Mouse (Mus musculus) heart, postnatal 14 days (tissue): ENCODE results near the gene Tnip1. TPM values are rescaled to one million over a fixed set of nuclear protein-coding genes. Genes with fewer than 3 reads are reported as not detected.

Source experiments
- DNase-seq, 2 experiments: peaks; one replicate each; pipeline ENCODE4 v3.0.0; 2021 to 2022
- intact Hi-C: fragments of 180-260 bp; cut with DNase I; formaldehyde crosslinking; loops from one replicate; pipeline ENCODE4 v1.15.1; 2025
- total RNA-seq, 2 experiments: library from RNA; stranded (reverse); gene quantifications; 2 replicates each; pipeline ENCODE4 v1.2.3; 2021

The Tnip1 gene
- total RNA-seq, 2 experiments from 2014 or later = 27.7 to 30.4 TPM

DNA sequence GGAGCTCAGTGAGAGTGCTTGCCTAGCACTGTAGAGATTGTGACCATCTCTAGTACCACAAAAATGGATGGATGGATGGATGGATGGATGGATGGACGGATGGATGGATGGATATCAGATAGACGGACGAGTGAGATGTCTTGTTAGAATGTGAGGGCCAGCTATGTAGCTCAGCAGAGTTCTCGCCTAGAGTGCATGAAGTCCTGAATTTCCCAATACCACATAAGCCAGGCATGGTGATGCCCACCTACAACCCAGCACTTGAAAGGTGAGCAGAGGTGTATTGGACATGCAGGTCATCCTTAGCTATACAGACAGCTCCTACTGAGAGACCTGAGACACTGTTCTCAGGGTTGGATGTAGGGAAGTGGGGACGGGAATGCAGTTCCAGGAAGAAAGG lies 71.4 kb downstream of the Tnip1 start:
- intact Hi-C loops = no loop called here
- no peak for DNase-seq

DNA sequence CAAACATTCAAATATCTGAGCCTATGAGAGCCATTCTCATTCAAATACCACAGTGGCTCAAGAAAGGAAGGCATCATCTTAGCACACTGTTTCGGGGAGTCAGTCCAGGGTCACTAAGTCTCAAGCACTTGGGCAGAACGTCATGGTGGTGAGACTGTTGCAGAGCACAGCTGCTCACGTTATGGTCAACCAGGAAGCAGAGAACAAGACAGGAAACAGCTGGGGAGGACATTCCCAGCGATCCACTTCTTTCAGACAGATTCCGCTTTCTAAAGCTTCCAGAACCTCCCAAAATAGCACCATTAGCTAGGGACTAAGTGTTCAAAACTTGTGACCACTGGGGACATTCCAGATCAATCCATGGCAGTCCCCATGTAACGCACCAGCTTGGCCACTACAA lies 74.8 kb downstream of the Tnip1 start:
- intact Hi-C loops = no loop called here
- DNase-seq = no peak

DNA sequence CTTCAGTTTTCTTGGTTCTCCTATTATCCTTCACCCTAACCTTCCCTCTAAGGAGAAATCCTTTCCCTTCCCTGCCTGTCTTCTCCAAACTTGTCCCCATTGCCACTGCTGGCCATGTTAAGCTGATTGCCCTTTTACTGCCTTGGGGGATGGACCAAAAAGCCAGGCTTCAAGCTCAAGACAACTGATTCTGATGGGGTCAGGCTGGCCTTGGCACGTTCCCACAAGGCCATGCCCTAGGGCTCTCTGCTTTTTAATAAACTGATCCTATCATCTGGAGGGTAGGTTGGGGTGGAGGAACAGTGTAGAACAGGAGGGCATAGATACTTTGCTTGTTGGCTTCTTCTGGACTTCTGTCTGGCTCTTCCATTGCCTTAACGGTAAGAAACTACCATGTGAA lies 77.3 kb downstream of the Tnip1 start:
- intact Hi-C loops = no loop called here
- no peak for DNase-seq

DNA sequence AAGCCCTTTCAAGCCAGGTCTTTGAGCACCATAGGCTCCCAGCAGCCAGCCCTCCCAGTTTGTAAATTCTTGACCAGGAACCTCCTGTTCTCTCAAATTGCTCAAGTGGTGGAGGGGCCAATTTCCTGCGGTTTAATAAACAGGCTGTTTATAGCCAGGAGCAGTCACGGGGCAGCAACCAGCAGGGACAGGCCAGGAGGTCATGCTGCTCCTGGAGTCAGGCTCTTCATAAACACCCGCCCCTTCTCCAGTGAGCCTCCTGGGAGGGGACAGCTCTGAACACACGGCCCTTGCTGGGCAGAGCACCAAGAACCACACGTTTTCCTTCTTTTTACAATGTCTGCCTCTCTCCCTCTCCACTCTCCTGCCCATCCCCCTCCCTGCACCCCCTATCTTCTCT lies 77.8 kb downstream of the Tnip1 start:
- peak; percentile 60 to 70 for DNase-seq
- intact Hi-C loops = no loop called here

DNA sequence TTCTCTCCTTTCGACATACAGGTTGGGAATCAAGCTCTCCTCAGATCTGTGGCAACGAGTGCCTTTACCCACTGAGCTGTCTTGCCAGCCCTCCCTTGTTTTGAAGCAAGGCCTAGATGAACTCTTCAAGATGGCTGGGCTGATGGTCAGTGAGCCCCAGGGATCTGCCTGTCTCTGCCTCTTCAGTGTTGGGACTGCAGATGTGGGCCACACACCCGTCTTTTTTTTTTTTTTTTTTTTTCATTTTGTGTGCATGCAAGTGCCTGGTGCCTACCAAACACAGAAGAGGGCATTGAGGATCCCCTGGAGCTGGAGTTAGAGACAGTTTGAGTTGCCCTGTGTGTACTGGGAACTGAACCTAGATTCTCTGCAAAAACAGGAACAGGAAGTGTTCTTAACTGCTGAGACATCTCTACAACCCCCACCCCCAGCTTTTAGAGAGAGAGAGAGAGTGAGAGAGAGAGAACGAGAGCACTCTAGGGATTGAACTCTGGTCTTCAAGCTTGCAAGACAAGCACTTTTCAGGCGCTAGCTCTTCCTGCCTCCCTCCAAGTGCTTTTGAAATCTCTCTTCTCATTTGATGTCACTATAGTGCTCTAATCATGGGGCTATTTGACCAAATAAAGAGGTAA lies 78.4 kb downstream of the Tnip1 start:
- intact Hi-C loops = no loop called here
- DNase-seq = no peak

DNA sequence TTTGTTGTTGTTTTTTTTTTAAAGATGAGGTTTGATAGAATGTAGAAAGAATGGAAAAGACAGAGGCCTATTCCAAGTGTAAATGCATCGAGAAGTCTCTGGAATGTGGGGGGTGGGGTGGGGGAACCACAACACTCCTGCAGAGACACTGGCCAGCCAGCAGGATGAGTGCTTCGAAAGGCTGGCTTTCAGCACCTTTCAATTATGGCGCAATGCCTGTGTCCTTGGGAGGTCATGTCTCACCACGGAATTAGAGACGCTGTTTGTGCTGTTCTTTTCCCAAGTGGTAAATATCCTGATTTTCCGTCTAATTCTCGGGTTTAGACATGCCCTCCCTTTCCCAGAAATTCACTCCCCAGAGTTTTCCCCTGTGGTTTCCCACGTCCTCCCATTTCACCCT lies 80.0 kb downstream of the Tnip1 start:
- intact Hi-C loops = no loop called here
- peak; percentile 68 to 75 for DNase-seq

DNA sequence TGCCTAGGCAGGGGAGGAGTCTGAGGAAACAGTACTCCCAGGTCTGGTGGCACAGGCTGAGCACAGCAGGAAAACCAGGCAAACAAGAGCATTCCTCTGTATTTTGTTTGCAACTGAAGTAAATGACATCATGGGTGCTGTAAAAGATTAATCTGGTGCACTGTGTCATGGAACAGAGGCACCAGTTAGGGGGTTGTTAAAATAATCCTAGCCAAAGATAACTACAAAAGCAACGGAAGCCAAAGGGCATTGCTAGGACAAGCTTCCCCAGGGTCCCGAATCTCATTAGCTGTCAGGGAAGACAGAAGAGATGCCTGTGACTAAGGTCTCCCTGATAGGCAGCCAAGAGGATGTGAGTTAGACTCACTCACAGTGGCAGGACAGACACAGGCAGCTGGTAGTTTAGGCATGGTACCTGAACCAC lies 81.7 kb downstream of the Tnip1 start:
- intact Hi-C loops = no loop called here
- DNase-seq = no peak

DNA sequence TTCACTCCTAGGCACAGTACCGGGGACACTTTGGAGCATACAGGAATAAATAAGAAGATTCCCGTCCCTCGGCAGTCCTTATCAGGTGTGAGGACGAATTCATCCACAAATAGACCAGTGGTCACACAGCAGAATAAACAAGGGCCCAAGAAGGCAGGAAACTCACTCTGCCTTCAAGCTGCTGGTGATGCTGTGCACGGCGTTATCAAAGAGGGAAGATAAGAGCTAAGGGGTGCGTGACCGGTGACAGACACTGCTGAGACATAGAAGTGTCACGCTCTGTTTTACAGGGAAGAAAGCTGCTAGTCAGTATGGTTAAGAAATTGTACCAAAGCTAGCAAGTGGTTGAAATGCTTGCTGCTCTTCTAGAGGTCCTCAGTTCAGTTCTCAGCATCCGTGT lies 82.8 kb downstream of the Tnip1 start:
- no peak for DNase-seq
- intact Hi-C loops = loop anchor here (1.0 to 5.0 kb wide), 6 partner anchors 47 to 277 kb away; no protein-coding TSS in a partner anchor

DNA sequence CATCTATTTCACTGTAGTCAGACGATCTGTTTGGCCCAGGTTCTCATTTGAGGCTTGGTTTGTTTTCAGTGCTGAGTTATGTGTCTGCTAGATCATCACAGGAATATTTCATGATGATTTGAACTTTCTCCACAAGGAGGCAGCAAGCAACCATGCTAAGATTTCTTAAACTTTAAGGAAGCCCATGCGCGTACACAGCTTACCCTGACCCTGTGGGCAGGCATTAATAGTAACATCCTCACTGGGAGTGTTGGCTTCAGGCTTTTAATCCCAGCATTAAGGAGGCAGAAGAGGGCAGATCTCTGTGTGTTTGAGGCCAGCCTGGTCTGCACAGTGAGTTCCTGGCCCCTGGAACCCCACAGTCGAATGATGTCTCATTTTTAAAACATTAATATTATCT lies 83.3 kb downstream of the Tnip1 start:
- peak; percentile 45 to 78 for DNase-seq
- intact Hi-C loops = loop anchor here (1.0 to 5.0 kb wide), 5 partner anchors 105 to 278 kb away; no protein-coding TSS in a partner anchor

DNA sequence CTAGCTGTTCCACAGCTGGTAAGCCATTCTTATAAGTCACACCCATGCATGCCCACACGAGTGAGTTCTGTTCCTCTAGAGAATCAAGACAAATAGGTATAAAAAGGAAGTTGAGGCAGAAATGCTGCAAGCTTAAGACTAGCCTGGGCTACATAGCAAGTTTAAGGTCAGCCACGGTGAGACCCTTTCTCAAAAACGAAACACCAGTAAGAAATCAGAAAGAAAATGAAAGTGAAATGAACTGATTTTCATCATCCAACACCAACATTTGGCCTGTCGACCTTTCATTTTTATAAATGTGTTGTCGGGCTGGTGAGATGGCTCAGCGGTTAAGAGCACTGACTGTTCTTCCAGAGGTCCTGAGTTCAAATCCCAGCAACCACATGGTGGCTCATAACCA lies 83.8 kb downstream of the Tnip1 start:
- no peak for DNase-seq
- intact Hi-C loops = loop anchor here (1.0 to 5.0 kb wide), 5 partner anchors 105 to 278 kb away; no protein-coding TSS in a partner anchor

DNA sequence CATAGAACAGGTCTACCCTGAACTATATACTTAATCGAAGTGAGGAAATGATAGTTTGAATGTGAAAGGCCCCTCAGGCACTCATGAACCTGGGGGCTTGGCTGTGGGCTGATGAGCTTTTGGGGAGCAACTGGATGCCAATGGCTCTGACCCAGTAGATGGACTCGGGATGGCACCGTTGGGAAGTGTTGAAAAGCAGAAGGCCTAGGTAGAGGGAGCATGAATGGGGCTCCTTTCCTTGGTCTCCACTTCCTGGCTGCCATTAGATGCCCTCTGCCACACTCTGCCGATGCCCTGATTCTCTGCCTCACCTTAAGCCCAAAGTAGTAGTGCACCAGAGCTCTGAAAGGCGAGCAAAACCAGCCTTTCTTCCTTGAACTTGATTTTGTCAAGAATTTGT lies 86.7 kb downstream of the Tnip1 start:
- no peak for DNase-seq
- intact Hi-C loops = loop anchor here (5.0 kb wide), 3 partner anchors 161 to 281 kb away; no protein-coding TSS in a partner anchor

DNA sequence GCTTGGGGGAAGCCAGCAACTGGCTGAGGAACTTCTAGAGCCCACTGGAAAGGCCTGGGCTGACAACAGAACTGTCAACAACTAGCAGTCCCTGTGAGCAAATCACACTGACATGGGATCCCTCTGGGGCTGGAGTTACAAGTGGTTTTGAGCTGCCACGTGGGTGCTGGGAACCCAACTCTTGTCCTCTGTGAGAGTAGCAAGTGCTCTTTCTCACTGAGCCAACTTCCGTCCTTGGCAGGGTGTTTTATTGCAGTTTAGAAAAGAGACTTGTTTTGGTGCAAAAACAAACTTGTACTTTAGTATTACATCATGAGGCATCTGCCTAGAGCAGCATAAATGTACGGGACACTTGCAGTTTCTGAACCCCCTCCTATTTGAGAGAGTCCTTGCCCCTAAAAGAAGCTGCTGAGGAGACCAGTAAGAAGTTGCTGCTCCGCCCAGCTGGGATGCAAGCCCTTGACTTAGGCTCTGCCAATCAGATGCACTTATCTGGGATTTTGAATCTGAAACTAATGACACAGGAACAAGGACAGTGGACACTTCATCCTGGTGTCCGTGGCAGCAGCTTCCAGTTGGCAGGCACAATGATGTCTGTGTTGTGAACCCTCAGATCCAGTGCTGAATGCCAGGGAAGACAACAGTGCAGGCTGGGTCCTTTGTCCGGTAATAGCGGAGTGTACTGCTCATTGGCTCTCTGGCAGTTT lies 90.7 kb downstream of the Tnip1 start:
- DNase-seq = no peak
- intact Hi-C loops = no loop called here

DNA sequence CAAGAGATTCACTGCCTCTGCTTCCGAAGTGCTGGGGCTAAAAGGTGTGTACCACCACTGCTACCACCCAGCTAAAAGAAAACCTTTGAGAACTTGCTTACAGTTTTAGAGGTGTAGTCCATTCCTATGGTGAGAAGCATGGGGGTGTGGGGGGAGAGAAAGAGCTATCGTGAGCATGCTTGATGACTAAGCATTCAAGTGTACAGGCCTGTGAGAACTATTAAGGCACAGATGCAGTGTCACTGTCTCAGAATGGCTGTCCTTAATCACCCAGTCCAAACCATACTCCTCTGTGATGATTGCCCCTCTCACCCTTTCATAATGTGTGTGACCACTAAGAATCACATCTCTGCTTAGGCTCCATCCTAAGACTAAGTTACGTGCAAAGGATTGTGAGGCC lies 93.4 kb downstream of the Tnip1 start:
- DNase-seq = no peak
- intact Hi-C loops = loop anchor here (10.0 kb wide), 1 partner anchor 305 kb away; no protein-coding TSS in a partner anchor

DNA sequence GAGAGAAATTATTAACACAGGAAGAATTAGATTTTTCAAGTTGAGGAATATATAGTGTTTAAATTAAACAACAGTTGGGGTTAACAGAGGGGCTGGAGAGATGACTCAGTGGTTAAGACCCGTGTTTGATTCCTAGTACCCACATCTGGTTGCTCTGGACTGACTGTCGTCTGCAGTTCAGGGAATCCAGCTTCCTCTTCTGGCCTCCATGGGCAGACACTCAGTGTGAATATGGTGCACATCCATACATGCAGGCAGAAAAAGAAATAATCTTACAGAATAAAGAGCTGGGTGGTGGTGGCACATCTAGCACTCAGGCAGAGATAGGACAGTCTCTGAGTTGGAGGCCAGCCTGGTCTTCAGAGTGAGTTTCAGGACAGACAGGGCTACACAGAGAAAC lies 94.3 kb downstream of the Tnip1 start:
- no peak for DNase-seq
- intact Hi-C loops = loop anchor here (10.0 kb wide), 1 partner anchor 304 kb away; no protein-coding TSS in a partner anchor

DNA sequence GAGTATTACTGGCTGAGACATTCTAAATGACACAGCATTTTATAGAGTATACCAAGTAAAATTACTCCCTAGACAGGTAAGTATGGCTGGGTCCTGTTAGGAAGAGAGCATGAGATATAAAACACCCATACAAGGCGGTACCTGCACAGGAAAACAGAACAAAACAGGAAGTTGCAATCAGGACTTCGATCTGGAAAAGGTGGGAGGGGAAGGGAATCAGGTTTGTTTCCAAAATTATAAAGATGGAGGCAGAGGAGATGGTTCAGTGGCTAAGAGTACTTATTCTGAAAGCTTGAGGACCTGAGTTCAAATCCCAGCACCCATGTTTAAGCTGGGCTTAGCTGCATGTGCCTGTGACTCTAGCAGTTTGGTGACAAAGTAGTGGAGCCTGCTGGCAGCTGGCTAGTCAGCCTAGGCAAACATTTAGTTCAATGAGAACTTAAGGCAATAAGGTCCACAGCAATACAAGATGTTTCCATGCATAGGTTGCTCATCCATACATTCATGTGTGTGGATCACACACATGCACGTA lies 94.7 kb downstream of the Tnip1 start:
- intact Hi-C loops = loop anchor here (10.0 kb wide), 1 partner anchor 303 kb away; no protein-coding TSS in a partner anchor
- no peak for DNase-seq

DNA sequence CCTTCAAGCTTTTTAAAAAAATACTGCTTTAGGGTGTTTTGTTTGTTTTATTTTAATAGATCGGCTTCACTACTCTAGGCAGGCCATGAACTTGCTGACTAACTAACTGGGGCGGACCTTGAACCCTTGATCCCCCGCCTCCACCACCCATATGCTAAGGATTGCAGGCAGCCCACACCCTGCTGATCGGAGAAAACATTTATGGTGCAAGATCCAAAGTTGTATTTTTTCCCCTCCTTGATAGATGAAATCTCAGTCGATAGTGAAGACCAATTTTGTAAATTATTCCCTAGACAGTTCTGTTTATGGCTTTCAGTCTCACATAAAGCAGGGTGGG lies 95.7 kb downstream of the Tnip1 start:
- DNase-seq = no peak
- intact Hi-C loops = loop anchor here (10.0 kb wide), 1 partner anchor 302 kb away; no protein-coding TSS in a partner anchor

DNA sequence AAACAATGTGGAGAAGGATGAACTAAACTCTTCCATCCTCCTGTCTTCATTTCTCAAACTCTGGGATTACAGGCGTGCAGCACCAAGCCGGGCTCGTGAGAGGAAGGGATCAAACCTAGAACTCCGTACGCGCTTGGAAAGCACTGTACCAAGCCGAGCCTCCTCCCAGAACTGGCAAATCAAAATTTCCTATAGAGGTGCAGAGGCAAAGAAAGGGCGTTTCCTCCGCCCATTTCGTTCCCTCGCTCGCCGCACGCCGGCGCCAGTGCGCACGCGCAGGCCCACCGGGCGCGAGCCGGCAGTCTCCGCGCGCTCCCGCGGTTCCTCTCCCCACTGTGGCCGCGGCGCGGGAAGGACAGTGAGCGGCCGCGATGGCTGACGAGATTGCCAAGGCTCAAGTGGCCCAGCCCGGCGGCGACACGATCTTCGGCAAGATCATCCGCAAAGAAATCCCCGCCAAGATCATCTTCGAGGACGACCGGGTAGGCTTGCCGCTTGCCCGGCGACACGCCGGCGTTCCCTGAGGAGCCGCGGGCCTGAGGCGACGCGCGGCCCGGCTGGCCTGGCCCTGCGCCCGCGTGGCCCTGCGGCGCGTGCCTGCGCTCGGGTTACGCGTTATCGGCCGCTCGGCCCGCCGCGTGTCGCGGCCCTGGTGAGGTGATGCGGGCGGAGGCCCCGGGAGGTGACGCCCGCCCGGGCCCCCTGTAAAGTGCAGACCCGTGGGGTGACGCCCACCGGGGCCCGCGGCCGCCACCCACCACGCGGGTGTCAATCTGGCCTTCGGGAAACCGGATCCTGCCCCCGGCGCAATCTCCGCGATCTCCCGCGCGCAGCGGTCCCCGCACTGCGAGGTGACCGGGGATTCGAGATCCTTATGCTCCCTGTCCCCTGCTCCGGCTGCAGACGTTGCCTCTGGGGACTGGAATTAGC lies 96.3 kb downstream of the Tnip1 start, which contains the start of gene Hint1:
Gene Hint1 (plus strand): TSS at position 265 of the 930 bp plus-strand sequence.
- peak; percentile 95 to 97 for DNase-seq
- intact Hi-C loops = loop anchor here (10.0 kb wide), 1 partner anchor 302 kb away; no protein-coding TSS in a partner anchor

DNA sequence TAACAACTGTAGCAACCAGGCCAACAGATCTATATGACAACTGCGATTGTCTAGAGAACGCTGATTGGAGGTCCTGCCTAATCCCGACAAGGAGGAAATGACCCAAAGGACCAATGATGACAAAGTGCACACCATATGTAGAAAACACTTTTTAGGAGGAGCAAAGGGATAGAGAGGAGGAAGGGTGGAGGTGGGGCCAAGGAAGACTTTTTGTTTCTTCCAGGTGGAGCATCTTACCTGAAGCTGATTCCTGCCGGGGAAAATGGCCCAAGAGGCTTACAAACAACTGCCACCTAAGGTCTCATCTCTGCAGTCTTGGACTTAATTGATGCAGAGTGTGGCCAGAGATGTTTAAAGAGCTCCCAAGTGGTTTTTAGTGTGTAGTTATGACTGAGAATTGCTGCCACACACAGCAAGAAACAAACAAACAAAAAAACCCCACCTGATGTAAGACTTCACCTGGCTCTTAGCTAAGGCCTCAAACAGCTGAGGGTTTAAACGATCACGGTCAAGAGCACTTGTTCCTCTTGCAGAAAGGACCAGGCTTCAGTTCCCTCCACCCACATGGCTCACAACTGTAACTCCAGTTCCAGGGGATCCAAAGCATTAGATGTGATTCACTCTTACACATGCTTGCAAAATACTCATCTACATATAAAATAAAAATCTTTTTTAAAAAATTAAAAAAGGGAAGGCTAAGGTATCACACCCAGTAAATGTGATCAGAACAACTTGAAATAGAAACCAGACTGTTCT lies 97.2 kb downstream of the Tnip1 start:
- intact Hi-C loops = loop anchor here (10.0 kb wide), 1 partner anchor 301 kb away; no protein-coding TSS in a partner anchor
- DNase-seq = no peak
